Mouse (Mus musculus) c-Kit-positive CD71-positive TER-119-positive erythroid progenitor cells, embryonic 14.5 days (primary cell): ENCODE results near the gene Kpna7.

Experiments used
- DNase-seq: peaks from one replicate; pipeline ENCODE4 v3.0.0-alpha.2; 2013; ENCODE audit warnings: low spot score

Kpna7 gene

DNA sequence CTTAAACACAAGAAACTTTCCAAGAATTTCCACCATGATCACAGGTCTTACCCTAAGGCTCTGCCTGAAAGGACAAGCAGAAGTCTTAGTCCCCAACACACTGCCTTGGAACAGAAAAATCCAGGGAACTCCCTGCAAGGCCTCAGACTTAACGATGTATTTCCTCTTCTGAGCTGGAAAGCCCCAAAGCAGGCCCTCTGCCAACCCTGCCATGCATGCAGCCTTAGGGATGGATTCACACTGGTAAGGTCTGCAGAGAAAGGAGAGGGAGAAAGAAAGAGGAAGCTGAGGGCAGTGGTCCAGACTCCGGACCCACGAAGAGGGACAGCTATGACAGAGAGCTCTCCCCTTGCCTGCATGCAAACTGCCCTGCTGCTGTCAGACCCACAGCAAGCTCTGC lies 120.4 kb downstream of the Kpna7 start:
- DNase-seq = no peak

- no peak for DNase-seq
Measured at GRCm38 (mm10) chr5:144958271-144958670, 125.6 kb downstream of the Kpna7 start.

DNA sequence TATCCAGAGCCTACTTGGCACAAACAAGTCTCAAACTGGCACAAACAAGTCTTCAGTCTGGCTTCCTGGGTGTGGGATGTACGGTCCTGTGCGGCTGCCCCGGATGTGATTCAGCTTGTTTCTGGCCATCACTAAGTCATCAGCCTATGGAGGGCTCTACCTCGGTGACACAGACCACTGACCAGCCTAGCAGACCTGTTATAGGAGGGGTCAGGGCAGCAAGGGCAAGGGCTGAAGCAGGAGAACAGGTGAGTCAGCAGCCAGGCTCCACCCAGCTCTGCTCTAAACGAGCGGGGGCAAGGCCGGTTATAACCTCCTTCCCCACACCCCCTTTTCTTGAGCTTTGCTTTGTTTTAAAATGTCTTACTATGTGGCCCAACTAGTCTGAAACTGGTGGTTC lies 129.4 kb downstream of the Kpna7 start:
- DNase-seq = no peak

- no peak for DNase-seq
Measured at GRCm38 (mm10) chr5:144952592-144952991, 131.2 kb downstream of the Kpna7 start.

GRCm38 (mm10) chr5:144950428-144951051 lies 133.3 kb downstream of the Kpna7 start:
- DNase-seq = no peak

- no peak for DNase-seq
Measured at GRCm38 (mm10) chr5:144949856-144950255, 134.0 kb downstream of the Kpna7 start.

DNA sequence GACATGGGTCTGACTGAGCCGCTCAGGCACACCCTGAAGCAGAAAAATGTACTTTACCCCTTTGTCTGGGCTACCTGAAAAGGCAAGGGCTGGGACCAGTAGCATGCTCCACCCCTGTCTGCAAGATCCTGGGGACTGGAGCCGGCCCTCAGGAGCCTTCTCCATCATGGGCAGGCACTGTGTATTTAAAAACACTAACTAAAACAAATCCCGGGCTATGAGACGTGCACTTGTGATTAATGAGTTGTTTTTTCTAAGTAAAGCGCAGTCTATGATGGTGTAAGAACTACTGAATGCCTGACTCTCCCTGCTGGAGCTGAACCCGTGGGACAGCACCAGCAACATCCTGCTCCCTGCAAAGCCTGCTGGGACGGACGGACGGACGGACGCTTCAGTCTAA lies 135.4 kb downstream of the Kpna7 start:
- DNase-seq = no peak

- DNase-seq = no peak
Measured at GRCm38 (mm10) chr5:144948002-144948401, 135.8 kb downstream of the Kpna7 start.

DNA sequence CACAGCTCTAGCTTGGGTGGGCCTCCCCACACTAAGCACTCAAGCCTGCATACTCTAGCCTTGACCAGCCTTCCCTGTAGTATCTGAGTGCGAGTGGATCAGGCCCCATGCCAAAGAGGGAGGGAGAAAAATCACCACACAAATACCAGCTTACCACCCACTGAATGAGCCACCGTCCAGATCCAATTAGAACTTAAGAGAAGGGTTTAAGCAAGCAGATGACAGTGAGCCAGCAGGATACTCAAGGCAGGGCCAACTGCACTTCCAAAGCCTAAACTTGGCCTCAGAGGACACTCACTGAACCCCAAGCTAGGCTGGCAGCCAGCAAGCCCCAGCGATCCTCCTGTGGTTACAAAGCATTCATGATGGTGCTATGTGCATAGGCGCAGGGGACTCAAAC lies 137.8 kb downstream of the Kpna7 start:
- no peak for DNase-seq

DNA sequence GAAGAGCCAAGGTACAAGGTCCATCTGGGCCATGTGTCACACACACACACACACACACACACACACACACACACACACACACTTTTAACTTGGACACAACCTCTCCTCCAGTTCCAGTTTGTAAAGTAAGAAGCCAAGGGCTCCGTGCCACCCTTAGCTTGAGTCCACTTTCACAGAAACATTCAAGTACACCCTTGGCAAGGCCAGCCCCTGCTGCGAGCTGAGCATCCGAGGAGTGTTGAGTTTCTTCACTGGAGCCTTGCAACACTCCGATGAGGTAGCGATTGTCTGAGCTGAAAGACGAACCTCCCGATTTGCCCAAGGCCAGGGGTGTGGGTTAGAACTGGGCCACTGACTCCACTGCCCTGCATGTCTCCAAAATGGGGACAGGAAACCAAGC lies 138.9 kb downstream of the Kpna7 start:
- DNase-seq = no peak

DNA sequence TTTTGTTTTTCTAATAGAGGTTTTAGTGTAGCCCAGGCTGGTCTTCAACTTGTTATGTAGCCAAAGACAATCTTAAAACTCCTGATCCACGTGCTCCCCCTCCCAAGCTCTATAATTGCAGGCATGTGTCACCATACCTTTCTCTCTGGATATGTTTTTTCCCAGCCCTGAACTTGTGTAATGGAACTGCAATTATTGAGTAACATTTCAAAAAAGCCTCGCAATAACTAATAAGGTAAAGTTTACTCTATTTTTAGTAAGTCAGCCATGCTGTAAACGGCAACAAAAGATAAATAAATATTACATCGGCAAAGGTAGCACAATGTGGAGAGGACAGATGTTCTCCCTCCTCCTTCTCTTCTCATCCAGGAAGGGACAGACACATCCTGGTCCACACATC lies 139.5 kb downstream of the Kpna7 start:
- DNase-seq = no peak

GRCm38 (mm10) chr5:144943346-144943745 lies 140.5 kb downstream of the Kpna7 start:
- DNase-seq = no peak

DNA sequence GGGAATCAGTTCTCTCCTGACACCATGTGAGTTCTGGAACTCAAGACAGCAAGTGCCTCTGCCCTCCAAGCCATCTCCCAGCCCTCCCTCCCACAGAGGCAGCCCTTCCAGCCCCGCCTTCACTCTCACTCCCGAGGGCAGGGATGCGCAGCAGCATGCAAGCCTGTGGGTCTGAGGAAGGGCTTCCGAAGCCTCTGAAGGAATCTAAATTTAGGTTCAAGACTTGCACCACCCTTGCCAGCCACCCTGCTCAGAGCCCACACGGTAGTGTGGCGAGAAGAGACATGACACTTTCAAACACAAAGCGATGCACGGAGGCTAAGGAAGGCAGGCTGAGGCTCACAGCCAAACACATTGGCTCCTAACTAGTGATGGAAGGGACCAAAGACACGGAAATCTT lies 141.4 kb downstream of the Kpna7 start:
- DNase-seq = no peak

- no peak for DNase-seq
Measured at GRCm38 (mm10) chr5:144940904-144941303, 142.9 kb downstream of the Kpna7 start.

DNA sequence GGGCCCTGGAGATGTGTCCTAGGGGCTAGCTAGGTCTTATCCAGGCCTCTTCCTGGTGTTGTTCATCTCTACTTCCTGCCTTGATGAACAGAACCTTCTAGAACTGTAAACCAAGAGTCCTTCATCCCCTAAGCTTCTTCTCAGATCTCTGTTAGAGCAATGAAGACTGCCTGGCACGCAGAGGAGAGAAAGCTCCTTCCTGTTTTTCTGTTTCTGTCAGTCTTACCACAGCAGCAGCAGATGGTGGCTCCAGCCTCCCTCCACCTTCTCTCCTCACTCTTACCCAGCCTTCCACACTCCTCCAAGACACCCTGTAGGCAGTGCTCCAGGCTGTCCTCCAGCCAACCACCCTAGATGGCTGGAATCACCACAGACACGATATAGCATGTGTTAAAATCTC lies 146.5 kb downstream of the Kpna7 start:
- DNase-seq = no peak
